Mouse (Mus musculus) right cerebral cortex, postnatal 25 days (tissue): ENCODE results near the gene Stmnd1.
A peak's percentile ranks its signal among the peaks of the same experiment; 100 is the strongest.
"Not testable (repeated sequence)": the region's sequence is repeated elsewhere in the genome, so short reads cannot be mapped to it uniquely, and the experiment has no call there.

Source experiments
- DNase-seq: peaks from one replicate; pipeline ENCODE4 v3.0.0; 2022

The Stmnd1 gene

GRCm38 (mm10) chr13:46273453-46274110, at the start of gene Stmnd1:
Stmnd1 (plus strand) TSS chr13:46273721.
- DNase-seq: no peak

GRCm38 (mm10) chr13:46226956-46227355, 46.6 kb upstream of the Stmnd1 start:
- DNase-seq: no peak

GRCm38 (mm10) chr13:46227486-46227885, 46.0 kb upstream of the Stmnd1 start:
- DNase-seq: peak; percentile 22

GRCm38 (mm10) chr13:46228750-46229149, 44.8 kb upstream of the Stmnd1 start:
- not testable (repeated sequence) for DNase-seq

- no peak for DNase-seq
These were observed 41.9 kb upstream of the Stmnd1 start for GRCm38 (mm10) chr13:46231514-46232085.

GRCm38 (mm10) chr13:46237723-46238349, 35.7 kb upstream of the Stmnd1 start:
- no peak for DNase-seq

GRCm38 (mm10) chr13:46238796-46239195, 34.7 kb upstream of the Stmnd1 start:
- no peak for DNase-seq

GRCm38 (mm10) chr13:46241391-46242188, 31.9 kb upstream of the Stmnd1 start:
- no peak for DNase-seq

- no peak for DNase-seq
These were observed 19.8 kb upstream of the Stmnd1 start for GRCm38 (mm10) chr13:46253753-46254152.

- DNase-seq: no peak
These were observed 19.4 kb upstream of the Stmnd1 start for GRCm38 (mm10) chr13:46254171-46254570.

- no peak for DNase-seq
These were observed 17.9 kb upstream of the Stmnd1 start for GRCm38 (mm10) chr13:46255616-46256015.

GRCm38 (mm10) chr13:46257847-46258246, 15.7 kb upstream of the Stmnd1 start:
- peak; percentile 72 for DNase-seq

GRCm38 (mm10) chr13:46259526-46259925, 14.0 kb upstream of the Stmnd1 start:
- no peak for DNase-seq

- no peak for DNase-seq
These were observed 12.3 kb upstream of the Stmnd1 start for GRCm38 (mm10) chr13:46261244-46261643.

- DNase-seq: no peak
These were observed 5.7 kb upstream of the Stmnd1 start for GRCm38 (mm10) chr13:46267783-46268182.

- no peak for DNase-seq
These were observed 5.2 kb upstream of the Stmnd1 start for GRCm38 (mm10) chr13:46268341-46268740.

GRCm38 (mm10) chr13:46268815-46269445, 4.6 kb upstream of the Stmnd1 start:
- no peak for DNase-seq

GRCm38 (mm10) chr13:46272811-46273452, 589 bp upstream of the Stmnd1 start:
- DNase-seq: no peak

- DNase-seq: no peak
These were observed 2.2 kb downstream of the Stmnd1 start for GRCm38 (mm10) chr13:46275701-46276100.

- no peak for DNase-seq
These were observed 9.0 kb downstream of the Stmnd1 start for GRCm38 (mm10) chr13:46282543-46282942.

GRCm38 (mm10) chr13:46287801-46288200, 14.3 kb downstream of the Stmnd1 start:
- no peak for DNase-seq

- DNase-seq: no peak
These were observed 14.9 kb downstream of the Stmnd1 start for GRCm38 (mm10) chr13:46288372-46288771.
